Mouse (Mus musculus) skeletal muscle tissue, adult 2 months (tissue): ENCODE data around the gene Col4a3bp.
A peak's percentile ranks its signal among the peaks of the same experiment; 100 is the strongest.
"Not testable (repeated sequence)": the region's sequence is repeated elsewhere in the genome, so short reads cannot be mapped to it uniquely, and the experiment has no call there.

Experiments
- DNase-seq: peaks from one replicate; pipeline ENCODE4 v3.0.0-alpha.2; 2012; ENCODE audit warnings: low read depth, low spot score

The Col4a3bp gene

DNA sequence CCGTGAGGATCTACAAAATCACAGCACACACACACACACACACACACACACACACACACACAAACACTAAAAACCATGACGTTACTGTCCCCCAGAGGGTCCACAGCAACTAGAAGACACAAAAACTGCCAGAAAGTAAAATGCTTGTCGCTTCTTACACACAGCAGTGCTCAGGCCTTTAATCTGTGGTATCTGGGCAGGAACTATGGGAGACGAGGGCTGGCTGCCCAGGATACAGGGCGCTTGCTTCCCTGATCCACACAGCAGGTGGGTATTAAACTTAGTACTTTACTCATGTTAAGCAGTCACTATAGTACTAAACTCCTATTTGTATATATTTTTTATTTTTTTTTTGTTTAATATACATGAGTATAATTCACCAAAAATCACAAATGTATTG lies 103.4 kb downstream of the Col4a3bp start:
- DNase-seq: no peak

DNA sequence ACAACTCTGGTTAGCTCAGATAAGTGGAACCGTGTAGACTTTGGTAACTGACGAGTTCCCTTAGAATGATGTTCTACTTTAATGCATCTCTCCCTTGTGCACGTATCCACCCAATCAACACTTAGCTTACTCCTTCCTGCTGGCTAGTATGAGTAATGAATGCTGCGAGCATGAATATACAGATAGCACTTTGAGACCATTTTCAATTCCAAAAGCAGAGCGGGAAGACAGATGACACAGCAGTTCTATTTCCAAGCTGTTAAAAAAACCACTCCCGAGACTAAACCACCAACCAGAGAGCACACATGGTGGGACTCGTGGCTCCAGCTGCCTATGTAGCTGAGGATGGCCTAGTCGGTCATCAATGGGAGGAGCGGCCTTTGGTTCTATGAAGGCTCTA lies 110.6 kb downstream of the Col4a3bp start:
- no peak for DNase-seq

DNA sequence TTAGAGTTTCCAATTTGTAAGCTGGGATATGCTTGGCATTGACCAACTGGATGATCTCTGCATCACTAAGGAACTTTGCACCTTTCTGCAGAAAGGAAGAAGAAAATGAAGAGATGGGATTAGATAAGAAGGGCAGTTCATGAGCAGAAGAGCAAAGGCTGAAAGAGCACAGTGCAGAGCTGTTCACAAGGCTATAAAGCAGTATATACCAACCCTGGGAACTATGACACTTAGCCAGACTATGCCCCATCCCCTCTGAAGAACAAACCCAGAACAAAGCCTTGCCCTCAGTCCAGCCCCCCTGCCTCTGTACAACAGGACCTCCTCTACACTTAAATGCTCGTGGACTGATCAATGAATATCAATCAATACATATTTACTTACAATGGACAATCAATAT lies 114.3 kb downstream of the Col4a3bp start:
- no peak for DNase-seq

DNA sequence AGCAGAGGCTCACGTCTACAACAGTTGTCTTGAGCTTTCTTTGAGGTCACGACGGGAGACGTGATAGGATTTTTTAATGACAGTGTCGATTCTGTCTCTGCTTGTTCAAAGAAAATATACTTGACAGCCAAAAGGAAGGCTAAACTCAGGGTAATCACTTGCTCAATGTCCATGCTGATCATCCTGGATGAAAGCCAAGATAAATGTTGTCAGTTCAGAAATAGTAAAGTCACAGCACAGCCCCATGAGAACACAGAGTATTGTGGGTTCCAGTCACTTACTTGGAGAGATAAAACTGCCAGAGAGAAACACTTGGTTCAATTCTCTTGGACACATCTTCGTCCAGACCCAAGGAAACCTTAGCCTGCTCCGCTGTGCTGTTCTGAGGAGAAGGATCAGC lies 116.5 kb downstream of the Col4a3bp start:
- no peak for DNase-seq

DNA sequence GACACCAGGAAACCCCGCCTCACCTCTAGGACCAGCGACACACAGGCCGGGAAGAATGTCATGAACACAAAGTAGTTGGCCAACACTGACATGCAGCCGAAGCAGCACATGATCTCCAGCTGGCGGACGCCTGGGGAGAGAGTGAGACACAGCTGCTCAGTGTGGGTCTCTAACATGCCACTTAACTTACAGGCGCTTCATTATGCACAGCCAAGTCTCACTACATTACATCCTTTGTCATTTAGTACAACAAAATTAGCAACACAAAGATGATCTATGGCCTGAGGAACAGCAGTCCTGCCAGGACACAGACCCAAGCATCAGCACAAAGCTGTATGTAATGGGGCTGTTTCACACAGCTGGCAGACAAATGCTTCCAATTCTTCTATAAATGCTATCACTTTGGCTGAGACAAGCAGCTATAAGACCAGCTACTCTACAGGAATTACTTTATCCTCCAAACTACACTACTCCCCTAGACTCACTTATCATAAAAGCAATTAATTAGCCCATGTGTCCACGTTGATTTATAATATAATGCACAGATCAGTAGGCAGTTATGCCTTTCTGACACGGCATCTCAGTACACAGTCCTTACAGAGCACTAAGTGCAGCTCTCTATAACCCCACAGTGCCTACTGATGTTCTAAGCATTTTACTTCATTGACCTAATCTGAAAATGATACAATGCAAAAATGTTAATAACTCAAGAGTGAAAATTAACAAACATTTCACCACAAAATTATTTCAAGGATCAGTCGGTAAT lies 117.9 kb downstream of the Col4a3bp start:
- DNase-seq: no peak

DNA sequence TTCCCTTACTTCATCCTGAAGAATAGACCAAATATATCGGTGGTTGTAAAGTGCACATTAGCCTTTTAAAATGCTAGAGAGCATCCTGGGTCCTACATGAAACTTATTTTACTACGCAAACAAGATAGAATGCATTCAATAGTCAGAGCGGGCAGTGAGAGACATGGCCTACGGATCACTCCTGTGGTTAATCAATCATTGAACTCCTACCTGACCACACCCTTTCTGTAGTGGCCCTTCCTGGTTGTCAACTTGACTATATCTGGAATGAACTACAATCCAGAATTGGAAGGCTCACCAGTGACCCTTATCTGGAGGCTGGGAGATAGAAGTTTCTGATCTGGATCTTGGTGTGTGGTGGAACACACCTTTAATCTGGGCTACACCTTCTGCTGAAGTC lies 120.7 kb downstream of the Col4a3bp start:
- not testable (repeated sequence) for DNase-seq

DNA sequence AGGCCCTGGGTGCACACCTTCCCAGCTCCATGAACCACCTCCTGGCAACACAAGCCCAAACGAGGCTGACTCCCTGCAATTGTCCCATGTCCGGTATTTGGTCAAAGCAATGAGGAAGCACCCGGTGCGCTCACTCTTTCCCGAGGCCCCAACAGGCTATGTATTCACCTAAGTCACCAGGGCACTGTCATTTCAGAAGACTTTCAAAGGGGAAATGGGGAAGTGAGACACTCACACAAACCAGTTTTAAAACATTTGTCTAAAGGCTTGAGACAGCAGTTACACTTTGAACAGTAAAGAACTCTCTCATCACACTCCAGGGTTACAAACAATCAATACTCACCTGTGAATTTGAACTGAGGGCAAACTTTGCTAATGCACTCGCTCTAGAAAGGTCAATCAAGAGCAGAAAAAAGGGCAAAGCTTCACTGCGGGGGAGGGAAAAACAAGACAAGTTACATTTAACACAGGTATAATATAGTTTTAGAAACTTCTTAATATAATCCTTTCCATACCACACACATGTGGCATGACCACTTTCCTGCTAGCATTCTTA lies 122.1 kb downstream of the Col4a3bp start:
- DNase-seq: no peak

DNA sequence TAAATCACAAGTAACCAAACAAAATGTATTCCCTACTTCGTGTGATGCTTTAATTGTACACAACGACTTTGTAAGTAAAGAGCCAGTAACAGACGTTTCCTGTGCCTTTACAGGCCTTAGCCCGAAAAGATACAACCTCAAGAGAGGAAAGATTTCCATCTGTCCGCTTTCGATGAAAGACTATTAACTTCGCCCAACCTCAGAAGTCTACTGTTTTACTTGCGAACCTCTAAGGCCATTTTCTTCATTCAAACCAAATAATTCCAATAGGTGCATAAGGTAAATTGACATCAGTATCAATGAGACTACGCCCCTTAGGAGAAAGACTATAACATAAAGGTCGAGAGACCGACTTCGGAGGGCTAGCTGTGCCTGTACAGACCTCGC lies 127.6 kb downstream of the Col4a3bp start:
- no peak for DNase-seq

DNA sequence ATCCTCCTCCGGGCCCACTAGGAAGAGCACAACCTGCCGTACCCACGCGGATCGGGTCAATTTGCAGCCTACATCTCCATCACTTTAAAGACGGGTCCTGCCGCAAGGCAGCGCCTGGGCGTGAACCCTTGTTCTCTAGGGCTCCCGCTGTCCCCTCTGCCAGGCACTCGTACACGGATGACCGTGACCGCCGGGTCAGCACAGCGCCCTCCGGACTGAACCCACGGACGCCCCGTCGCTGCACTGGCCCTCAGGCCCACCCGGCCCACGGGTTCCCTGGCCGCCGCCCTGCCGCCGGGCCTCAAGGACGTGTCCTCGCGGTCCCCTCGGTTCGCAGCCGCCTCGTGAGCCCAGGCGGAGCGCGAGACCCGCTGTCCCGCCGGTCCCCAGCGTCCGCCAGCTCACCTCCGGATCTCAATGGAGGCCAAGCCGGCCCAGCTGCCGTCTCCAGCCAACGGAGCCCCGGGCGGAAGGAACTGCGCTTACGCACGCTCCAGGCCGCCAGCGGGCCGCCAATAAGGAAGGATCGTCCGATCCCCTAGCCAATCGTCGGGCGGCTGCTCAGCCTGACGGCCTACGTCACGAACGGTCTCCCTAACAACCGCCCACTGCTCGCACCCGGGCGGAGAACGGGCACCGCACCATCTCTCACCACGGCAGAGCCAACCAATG lies 128.1 kb downstream of the Col4a3bp start, which contains the start of gene Hmgcr:
Gene Hmgcr, minus strand, starts transcription at position 531 of the 672 bp plus-strand sequence.
- DNase-seq: peak; percentile 95

DNA sequence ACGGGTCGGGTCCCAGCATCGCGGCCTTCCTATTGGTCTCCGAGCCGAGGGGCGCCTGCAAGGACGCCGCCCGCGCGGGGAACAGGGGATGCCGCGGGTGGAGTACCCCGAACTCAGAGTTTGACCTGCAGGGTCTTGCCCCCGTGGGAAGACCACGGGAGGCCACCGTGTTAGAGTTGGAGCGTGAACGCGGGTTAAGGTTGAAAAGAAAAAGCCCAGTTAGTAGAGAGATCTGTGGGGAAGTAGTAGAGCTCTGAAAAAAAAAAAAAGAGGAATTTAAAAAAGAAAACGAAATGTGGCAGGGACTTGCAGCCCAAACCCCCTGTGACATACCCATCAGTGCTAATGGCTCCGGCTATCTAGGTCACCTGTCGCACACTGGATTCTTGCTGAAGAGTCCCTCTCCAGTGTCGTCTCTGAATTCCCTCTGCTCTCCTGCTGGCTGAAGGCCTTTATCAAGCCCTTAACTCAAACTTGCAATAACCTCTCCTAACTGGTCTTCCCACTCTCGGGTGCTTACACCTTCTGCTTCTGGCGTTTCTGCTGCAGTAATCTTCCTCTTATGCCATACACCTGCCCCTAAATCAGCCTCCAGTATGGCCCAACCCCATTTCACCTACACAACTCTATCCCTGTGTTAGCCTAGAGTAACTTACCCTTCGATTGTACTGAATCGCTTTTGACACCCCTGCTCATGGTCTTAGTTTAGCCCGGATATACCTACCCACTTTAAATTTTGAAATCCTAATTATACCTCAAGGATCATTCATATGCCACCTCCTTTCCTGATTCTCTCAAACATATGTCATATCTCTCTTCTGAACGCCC lies 128.9 kb downstream of the Col4a3bp start:
- no peak for DNase-seq

DNA sequence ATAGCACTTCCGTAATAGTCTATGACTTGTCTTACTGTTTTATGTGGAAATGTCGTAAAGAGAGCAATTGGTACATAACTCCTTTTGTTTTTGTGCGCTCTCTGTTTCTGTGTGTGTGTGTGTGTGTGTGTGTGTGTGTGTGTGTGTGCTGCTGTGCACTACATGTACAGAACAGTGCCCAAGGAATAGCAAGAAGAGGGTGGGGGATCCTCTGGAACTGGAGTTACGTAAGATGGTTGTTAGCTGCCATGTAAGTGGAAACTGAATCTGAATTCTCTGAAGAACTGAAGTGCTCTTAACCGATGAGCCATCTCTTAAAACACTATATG lies 129.5 kb downstream of the Col4a3bp start:
- DNase-seq: no peak

DNA sequence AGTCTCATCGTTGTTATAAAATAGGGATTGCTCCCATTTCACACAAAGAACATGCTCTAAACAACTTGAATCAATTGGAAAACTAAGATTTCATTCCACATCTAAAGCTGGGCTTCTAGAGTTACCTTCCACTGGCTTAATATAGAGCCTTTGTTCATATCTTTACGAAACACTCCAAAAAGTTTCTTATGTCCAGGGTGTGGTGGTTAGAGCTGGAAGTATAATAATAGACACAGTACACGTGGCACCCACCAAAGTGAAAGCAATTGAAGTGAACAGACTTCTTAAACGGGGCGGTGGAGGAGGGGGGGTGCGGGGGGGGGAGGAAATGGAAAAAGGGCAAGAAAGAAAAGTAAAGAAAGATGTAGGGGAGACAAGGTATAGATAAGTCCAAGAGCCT lies 129.9 kb downstream of the Col4a3bp start:
- DNase-seq: no peak

DNA sequence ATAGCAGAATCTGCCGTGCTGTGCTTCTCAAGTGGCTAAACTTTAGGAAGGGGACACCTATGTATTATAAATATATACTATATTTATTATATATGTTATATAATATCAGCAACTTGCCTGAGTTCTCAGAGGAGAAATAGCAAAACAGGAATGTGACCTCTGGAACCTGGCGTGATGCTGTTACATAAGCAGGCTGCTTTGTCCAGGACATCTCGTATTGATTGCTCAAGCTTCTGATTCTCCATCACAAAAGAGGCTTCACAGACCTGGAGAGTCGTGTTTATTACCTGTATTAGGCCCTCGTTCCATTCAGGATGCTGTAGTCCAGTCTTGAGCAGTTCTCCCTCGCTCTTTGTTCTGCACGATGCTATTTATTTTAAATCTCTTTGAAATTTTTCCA lies 131.4 kb downstream of the Col4a3bp start:
- no peak for DNase-seq

DNA sequence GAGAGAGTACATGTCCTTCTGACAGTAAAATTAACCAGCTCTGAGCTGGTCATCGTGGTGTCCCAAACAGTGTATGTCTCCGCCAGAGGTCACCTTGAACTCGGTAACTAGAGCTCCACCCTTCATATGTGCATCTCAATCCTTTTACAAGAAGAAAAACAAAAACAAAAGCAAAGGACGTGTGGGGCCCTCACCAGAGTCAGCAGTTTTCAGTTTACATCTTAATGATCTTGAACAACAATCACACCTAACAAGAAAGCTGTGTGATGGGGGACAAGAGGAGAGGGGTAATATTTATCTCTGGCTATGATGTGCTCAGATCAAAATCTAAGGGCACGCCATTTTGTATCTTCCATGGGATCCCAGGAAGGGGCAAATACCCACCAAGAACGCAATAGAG lies 133.3 kb downstream of the Col4a3bp start:
- DNase-seq: no peak

DNA sequence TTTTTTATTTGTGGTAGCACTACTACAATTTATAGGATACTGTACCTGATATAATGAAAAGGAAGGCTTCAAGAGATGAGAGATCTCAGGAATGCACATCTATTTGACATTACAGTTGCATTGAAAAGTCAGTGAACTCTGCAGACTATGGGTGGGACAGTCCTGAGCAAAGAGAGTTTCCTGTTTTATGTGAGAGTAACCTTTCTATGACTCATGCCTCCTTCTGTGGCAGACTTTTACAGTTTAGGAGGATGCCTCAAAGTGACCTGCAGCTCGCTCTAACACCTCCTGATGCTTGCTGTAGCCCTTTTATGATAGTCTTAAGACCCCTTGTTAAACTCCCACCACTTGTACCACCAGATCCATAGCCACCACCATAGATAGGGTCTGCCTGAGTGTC lies 134.7 kb downstream of the Col4a3bp start:
- DNase-seq: no peak

DNA sequence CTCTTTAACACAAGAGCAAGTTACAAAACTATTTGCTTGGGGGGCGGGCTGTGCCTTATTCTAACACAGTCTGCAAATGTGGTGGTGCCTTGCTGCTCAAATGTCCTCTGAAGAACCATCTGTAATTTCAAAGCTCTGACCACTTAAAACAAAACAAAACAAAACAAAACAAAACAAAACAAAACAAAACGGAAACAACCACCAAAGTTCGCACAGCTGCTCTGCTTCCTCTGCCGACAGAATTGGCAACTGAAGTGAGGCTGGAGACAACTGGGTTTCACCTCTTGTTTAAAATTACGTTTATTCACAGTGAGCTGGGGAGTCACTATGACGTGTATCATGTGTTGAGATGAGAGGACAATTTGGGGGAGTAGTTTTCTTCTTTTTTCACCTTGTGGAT lies 136.2 kb downstream of the Col4a3bp start:
- no peak for DNase-seq

DNA sequence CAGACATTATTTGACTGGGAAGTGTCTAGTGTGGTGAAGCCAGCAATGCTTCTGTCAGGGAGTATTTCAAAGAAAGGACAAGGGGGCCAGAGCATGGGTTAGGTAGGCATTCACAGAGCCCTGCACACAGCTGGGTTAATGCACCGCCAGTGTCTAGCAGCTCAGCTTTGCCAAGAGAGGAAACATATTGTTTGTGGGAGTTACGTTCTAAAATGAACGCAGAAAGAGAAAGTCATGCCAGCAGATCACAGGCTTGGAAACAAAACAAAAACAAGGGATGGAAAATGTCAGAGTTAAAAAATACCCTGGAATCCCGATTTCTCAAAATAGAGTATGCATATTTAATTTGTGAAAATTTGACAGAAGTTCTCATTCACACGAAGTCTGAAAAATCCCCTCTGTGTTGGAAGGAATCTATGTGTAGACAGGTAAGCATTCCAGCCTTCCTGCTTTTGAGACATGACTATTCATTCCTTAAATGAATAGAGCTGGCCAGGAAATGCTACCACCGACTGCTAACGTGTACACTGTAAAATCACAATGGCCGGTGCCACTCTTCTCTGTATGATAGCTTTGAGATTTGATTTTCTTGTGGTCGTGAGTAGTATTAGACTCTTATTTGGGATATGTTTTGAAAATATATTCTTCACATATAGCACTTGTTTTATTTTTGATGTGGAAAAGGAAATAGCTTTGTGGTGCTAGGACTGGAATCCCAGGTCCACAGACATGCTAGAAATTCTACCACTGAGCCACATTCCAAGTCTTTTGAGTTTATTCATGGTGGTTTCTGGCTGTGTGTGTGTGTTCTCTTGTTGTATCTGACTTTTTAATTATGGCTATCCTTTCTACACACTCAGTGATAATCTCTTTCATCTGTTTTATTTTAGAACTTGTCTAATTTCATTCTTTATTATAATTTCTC lies 138.0 kb downstream of the Col4a3bp start:
- no peak for DNase-seq

DNA sequence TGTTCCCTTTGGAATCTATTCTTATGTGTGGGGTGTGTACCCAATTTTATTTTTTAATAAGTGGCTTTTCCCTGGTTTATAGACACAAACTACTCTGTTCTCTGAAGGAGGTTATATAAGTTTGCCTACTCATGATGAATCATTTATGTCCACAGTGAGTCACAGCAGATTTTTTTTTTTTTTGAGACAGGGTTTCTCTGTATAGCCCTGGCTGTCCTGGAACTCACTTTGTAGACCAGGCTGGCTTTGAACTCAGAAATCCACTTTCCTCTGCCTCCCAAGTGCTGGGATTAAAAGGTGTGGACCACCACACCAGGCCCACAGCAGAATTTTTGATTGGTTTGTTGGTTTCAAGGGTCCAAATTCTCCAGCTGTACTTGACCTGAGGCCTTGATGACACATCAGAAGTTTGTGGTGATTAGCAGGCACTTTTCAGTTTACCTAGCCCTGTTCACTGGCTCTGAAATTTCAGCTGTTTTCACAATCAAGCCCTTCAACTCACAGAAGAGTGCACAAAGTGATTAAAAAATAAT lies 138.7 kb downstream of the Col4a3bp start:
- DNase-seq: no peak

DNA sequence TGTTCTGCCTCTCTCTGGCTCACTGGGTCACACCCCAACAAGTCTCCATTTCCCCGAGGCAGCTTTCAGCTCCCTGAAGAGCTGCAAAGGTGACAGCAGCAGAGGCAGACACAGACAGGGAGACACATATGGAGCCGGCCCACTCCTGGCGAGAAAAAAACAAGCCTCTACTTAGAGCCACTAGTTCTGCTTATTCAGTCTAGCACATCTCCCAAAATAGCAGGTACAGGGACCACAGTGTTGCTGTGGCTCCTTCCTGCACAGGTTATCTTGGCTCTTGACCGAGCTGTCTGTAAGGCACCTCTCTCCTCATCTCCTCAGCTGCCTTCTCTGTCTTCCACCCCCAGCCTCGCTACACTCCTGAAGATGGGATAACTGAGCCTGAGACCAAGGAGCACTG lies 142.4 kb downstream of the Col4a3bp start:
- DNase-seq: no peak

DNA sequence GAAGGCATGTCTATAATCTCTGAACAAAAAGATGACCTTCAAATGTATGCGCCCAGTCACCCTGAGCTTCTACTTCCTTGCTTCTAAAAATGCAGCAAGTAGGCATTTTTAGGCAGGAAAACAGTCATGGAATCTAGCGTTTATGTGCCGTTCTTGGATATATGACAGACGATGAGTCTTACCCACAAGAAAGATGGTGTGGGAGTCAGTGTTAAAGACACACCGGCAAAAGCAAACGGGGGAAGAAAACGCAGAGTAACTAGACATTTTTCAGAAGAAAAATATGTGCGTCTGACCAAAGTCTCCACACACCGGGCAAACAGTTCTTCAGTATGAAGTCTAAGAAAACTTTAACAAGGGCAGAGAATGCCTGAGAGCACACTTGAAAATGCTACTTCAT lies 144.8 kb downstream of the Col4a3bp start:
- no peak for DNase-seq
